Mouse (Mus musculus) G1E (cell line): ENCODE results near the gene Eif4e1b. TPM values are rescaled to one million over a fixed set of nuclear protein-coding genes. Genes with fewer than 3 reads are reported as not detected.

Experiments used
- ATAC-seq: 2 replicates; pipeline ENCODE4 v1.8.0; 2016; ENCODE audit warnings: mild to moderate bottlenecking; ENCODE audit not compliant: insufficient number of reproducible peaks, poor library complexity, low FRiP score, severe bottlenecking; ENCODE audit errors: extremely low read depth
- DNase-seq: peaks from one replicate; pipeline ENCODE4 v3.0.0; 2012; ENCODE audit warnings: low spot score
- H3K27me3 ChIP-seq: 2 replicates; pipeline ENCODE4 v1.6.1; 2012; ENCODE audit warnings: mild to moderate bottlenecking, low read length, inconsistent platforms; ENCODE audit not compliant: insufficient read depth
- H3K36me3 ChIP-seq: replicated peaks from 2 replicates; pipeline ENCODE3; 2012; ENCODE audit warnings: mild to moderate bottlenecking, inconsistent platforms
- H3K4me1 ChIP-seq: 2 replicates; pipeline ENCODE4 v1.6.1; 2012; ENCODE audit warnings: low read depth, low read length, inconsistent platforms, mixed read lengths; ENCODE audit not compliant: insufficient read depth
- H3K4me3 ChIP-seq: 2 replicates; pipeline ENCODE4 v1.5.1; 2012; ENCODE audit warnings: low read depth, mild to moderate bottlenecking, inconsistent platforms, low read length, moderate library complexity, mixed read lengths
- H3K9me3 ChIP-seq: replicated peaks from 2 replicates; pipeline ENCODE4 v1.6.1; 2012; ENCODE audit warnings: inconsistent platforms
- CTCF ChIP-seq: IDR thresholded peaks from 2 replicates; pipeline ENCODE4 v1.5.1; 2012; ENCODE audit warnings: low read depth, low read length, inconsistent platforms, mixed read lengths
- GATA1 ChIP-seq: IDR thresholded peaks from 2 replicates; pipeline ENCODE4 v1.6.1; 2012; ENCODE audit warnings: borderline replicate concordance, low read length, inconsistent platforms, mixed read lengths
- GATA2 ChIP-seq: IDR thresholded peaks from 2 replicates; pipeline ENCODE4 v1.6.1; 2012; ENCODE audit warnings: low read depth, low read length, inconsistent platforms, borderline replicate concordance
- POLR2AphosphoS5 ChIP-seq: IDR thresholded peaks from 2 replicates; pipeline ENCODE4 v1.6.1; 2012; ENCODE audit warnings: low read depth, low read length, inconsistent platforms; ENCODE audit not compliant: insufficient replicate concordance
- TAL1 ChIP-seq: conservative IDR thresholded peaks from 2 replicates; pipeline ENCODE4 v1.6.1; 2012; ENCODE audit warnings: low read depth, low read length, inconsistent platforms, mixed read lengths
- polyA plus RNA-seq: library from polyadenylated mRNA; stranded (reverse); fragments of >175 nt; gene quantifications from 2 replicates; pipeline ENCODE4 v1.2.3, GENCODE M21; 2012
- total RNA-seq, 2 experiments: library from RNA; stranded (forward) in 1 of 2; stranded (reverse) in 1 of 2; fragments of 200-1000 nt in 1 of 2; fragments of >200 nt in 1 of 2; fragmentation: Nextera tagmentation in 1 of 2; gene quantifications; 2 replicates each; pipeline ENCODE4 v1.2.3; 2014 to 2017

The Eif4e1b gene
- total RNA-seq (2014; fragmentation: Nextera tagmentation) (not detected in 2 replicates), total RNA-seq (2017) (0.05 TPM in 1 of 2 replicates, not detected in the other), polyA plus RNA-seq (not detected in 2 replicates)

- TF ChIP-seq POLR2AphosphoS5 (no peak), CTCF (no peak), TAL1 (no peak), GATA2 (no peak), GATA1 (no peak)
- Histone ChIP-seq H3K36me3 (no peaks in the 10 kb centered on the region), H3K4me3 (no peak within 1 kb of the TSS), H3K9me3 (no peaks in the 10 kb centered on the region), H3K4me1 (0 out of 2 replicates have a peak, but pooled peaks cover 3% of the 10 kb centered on the region), H3K27me3 (peaks cover 16% of the 10 kb centered on the region)
- ATAC-seq: no peak
- no peak for DNase-seq
These were observed at the start of gene Eif4e1b for GRCm38 (mm10) chr13:54783698-54784097. Eif4e1b (plus strand) TSS chr13:54783998.

GRCm38 (mm10) chr13:54736931-54737330, 46.9 kb upstream of the Eif4e1b start:
- H3K4me1 ChIP-seq: no peaks in the 10 kb centered on the region
- DNase-seq (no peak), ATAC-seq (no peak)
- H3K27me3 ChIP-seq: no peaks in the 10 kb centered on the region; the same call in 1 of the 2 replicates
- H3K9me3 ChIP-seq: peaks cover 10% of the 10 kb centered on the region
- H3K36me3 ChIP-seq: no peaks in the 10 kb centered on the region
- TF ChIP-seq CTCF (no peak), GATA1 (no peak), GATA2 (no peak), TAL1 (no peak), POLR2AphosphoS5 (no peak)
- no peak overlapping the region for H3K4me3 ChIP-seq

GRCm38 (mm10) chr13:54737488-54738212, 46.1 kb upstream of the Eif4e1b start:
- TF ChIP-seq POLR2AphosphoS5: no peak
- TF ChIP-seq CTCF: no peak
- no peak for TF ChIP-seq TAL1
- no peak for TF ChIP-seq GATA2
- TF ChIP-seq GATA1: no peak
- H3K36me3 ChIP-seq: no peaks in the 10 kb centered on the region
- H3K27me3 ChIP-seq: no peaks in the 10 kb centered on the region; the same call in 1 of the 2 replicates
- no peak for ATAC-seq
- peak; percentile 28 for DNase-seq
- no peak overlapping the region; the same call in 1 of the 2 replicates for H3K4me3 ChIP-seq
- H3K9me3 ChIP-seq: peaks cover 10% of the 10 kb centered on the region
- no peaks in the 10 kb centered on the region for H3K4me1 ChIP-seq

GRCm38 (mm10) chr13:54738213-54738601, 45.6 kb upstream of the Eif4e1b start:
- peaks cover 10% of the 10 kb centered on the region for H3K9me3 ChIP-seq
- no peaks in the 10 kb centered on the region; the same call in 1 of the 2 replicates for H3K27me3 ChIP-seq
- DNase-seq (no peak), ATAC-seq (no peak)
- H3K36me3 ChIP-seq: no peaks in the 10 kb centered on the region
- no peak overlapping the region; the same call in 1 of the 2 replicates for H3K4me3 ChIP-seq
- TF ChIP-seq CTCF (no peak), GATA1 (no peak), TAL1 (no peak), POLR2AphosphoS5 (no peak)
- H3K4me1 ChIP-seq: no peaks in the 10 kb centered on the region

- no peaks in the 10 kb centered on the region for H3K27me3 ChIP-seq
- peaks cover 5% of the 10 kb centered on the region for H3K4me1 ChIP-seq
- peaks cover 15% of the 10 kb centered on the region for H3K9me3 ChIP-seq
- H3K4me3 ChIP-seq: no peak overlapping the region
- no peak for ATAC-seq
- DNase-seq: no peak
- TF ChIP-seq GATA2 (no peak), GATA1 (no peak), CTCF (no peak), POLR2AphosphoS5 (no peak), TAL1 (no peak)
- H3K36me3 ChIP-seq: no peaks in the 10 kb centered on the region
These were observed 37.7 kb upstream of the Eif4e1b start for GRCm38 (mm10) chr13:54746110-54746509.

- Histone ChIP-seq H3K36me3 (no peaks in the 10 kb centered on the region), H3K27me3 (no peaks in the 10 kb centered on the region), H3K9me3 (peaks cover 15% of the 10 kb centered on the region), H3K4me1 (peaks cover 5% of the 10 kb centered on the region), H3K4me3 (no peak overlapping the region)
- no peak for DNase-seq
- TF ChIP-seq POLR2AphosphoS5: no peak
- TF ChIP-seq TAL1: no peak
- no peak for TF ChIP-seq GATA1
- TF ChIP-seq GATA2: no peak
- no peak for TF ChIP-seq CTCF
- ATAC-seq: no peak
These were observed 36.9 kb upstream of the Eif4e1b start for GRCm38 (mm10) chr13:54746896-54747295.

- TF ChIP-seq GATA1 (no peak), CTCF (no peak)
- DNase-seq (no peak), ATAC-seq (no peak)
- Histone ChIP-seq H3K4me1 (peaks cover 5% of the 10 kb centered on the region), H3K36me3 (no peaks in the 10 kb centered on the region), H3K4me3 (no peak overlapping the region), H3K27me3 (no peaks in the 10 kb centered on the region), H3K9me3 (peaks cover 15% of the 10 kb centered on the region)
These were observed 35.6 kb upstream of the Eif4e1b start for GRCm38 (mm10) chr13:54748190-54748589.
